Mouse (Mus musculus) bone marrow, adult 2 months (tissue): Measurements from ENCODE around the gene Nt5c1a.

Experiments
- CTCF ChIP-seq: fragments of 200-500 bp; IDR thresholded peaks from 2 replicates; pipeline ENCODE4 v1.5.1; 2011; ENCODE audit warnings: low read length, control low read depth; ENCODE audit not compliant: control insufficient read depth, insufficient read depth
- POLR2A ChIP-seq: fragments of 200-500 bp; IDR thresholded peaks from 2 replicates; pipeline ENCODE4 v1.6.1; 2011; ENCODE audit warnings: low read depth, mild to moderate bottlenecking, control low read depth, low read length, borderline replicate concordance; ENCODE audit not compliant: control insufficient read depth

DNA sequence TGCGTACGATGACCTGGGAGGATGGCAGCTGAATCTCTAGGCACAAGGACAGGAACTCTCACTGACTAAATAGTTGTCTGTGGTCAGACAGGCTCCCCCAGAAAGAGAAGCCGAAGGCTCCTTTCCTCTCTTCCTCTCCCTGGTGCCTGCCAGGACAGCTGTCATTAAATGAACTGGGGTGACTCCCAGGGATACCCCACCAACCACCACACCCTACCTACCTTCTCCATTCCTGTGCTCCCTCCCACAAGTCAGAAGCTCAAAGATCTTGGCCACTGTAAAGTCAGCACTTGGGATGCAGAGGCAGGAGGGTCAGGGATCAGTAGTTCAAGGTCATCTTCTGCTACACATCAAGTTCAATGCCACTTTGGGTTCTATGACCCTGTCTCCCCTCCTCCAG, 31.5 kb downstream of the Nt5c1a start:
- TF ChIP-seq POLR2A = no peak
- no peak for TF ChIP-seq CTCF
